ENCODE assay signal across 10 mouse cellular contexts in the genomic region with DNA sequence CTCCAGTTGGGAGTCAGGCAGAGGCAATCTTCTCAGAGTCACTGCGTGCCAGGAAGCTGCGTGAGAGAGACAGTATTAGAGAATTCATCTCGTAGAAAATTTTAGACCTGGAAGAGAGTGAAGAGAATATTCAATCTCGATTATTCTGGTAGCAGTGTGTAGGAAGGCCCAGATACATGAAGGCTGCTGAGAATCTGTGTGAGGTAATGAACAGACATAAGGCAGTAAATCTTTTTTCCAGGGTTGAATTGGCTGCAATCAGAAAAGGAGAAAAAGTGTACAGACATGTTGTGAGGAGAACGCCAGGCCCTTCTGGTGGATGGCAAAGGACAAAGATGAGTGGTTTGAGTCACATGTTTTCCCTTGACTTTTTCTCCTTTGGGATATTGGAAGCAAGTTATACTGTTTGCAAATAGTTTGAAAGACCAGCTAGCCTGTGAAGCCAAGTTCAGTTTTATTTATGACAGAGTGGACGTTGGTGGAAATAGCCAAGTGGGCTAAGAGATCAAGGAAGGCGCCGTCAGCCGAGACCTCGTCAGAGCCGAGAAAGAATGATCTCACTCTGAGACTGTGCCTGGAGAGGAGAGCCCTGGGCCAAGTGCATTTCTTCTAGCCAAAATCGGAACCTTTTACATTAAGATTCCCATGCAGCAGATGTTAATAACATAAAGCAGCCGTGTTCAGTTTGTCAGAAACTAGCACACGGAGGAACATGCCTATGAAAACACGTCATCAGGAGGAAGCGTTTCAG. TPM values are rescaled to one million over a fixed set of nuclear protein-coding genes. Genes with fewer than 3 reads are reported as not detected.
A peak's percentile ranks its signal among the peaks of the same experiment; 100 is the strongest.
DNase-seq lines count a peak whose midpoint lies in the region; ATAC-seq and TF ChIP-seq lines count a peak whose summit lies in the region.
"Had no signal": no experiment of that assay in that cellular context is flagged by ENCODE, and none has a peak within 500 bp of the region (broad histone marks: within the 10 kb centered on the region; RNA-seq: fewer than 3 reads in every experiment).

No protein-coding gene starts in this region.

- TF ChIP-seq CTCF in liver, adult 2 months (IDR thresholded peaks at IDR 0.05; ENCODE audit: low read depth, low read length), result no peak

- H3K79me2 ChIP-seq in liver, adult 2 months (ENCODE audit: control insufficient read depth, insufficient read depth, low read length), result peaks cover 35% of the 10 kb centered on the region

- no peak for TF ChIP-seq POLR2A in liver, adult 2 months (IDR thresholded peaks at IDR 0.05; ENCODE audit: extremely low read depth, insufficient read depth, low read length)

- no peak overlapping the region for H3K4me2 ChIP-seq in liver, embryonic 12.5 days
- H3K4me2 ChIP-seq in embryonic facial prominence, embryonic 15.5 days (replicated peaks), result no peak overlapping the region
- no peak overlapping the region for H3K4me2 ChIP-seq in heart, embryonic 15.5 days
- H3K4me2 ChIP-seq in midbrain, embryonic 13.5 days (replicated peaks), result no peak overlapping the region
- H3K4me2 ChIP-seq: neural tube, embryonic 15.5 days had no signal

- no peaks in the 10 kb centered on the region for H3K9me3 ChIP-seq in liver, embryonic 12.5 days (replicated peaks)
- H3K9me3 ChIP-seq in embryonic facial prominence, embryonic 15.5 days (replicated peaks), result no peaks in the 10 kb centered on the region
- H3K9me3 ChIP-seq in heart, embryonic 15.5 days (replicated peaks), result no peaks in the 10 kb centered on the region
- no peaks in the 10 kb centered on the region for H3K9me3 ChIP-seq in midbrain, embryonic 13.5 days
- H3K9me3 ChIP-seq: megakaryocyte, embryonic 14.5 days; neural tube, embryonic 15.5 days had no signal

- H3K27me3 ChIP-seq in liver, adult 2 months (ENCODE audit: control insufficient read depth, insufficient read depth, low read length), result no peaks in the 10 kb centered on the region
- H3K27me3 ChIP-seq in liver, embryonic 12.5 days (replicated peaks), result no peaks in the 10 kb centered on the region
- H3K27me3 ChIP-seq in embryonic facial prominence, embryonic 15.5 days, result no peaks in the 10 kb centered on the region
- no peaks in the 10 kb centered on the region for H3K27me3 ChIP-seq in heart, embryonic 15.5 days
- H3K27me3 ChIP-seq in midbrain, embryonic 13.5 days, result no peaks in the 10 kb centered on the region
- H3K27me3 ChIP-seq: megakaryocyte, embryonic 14.5 days; neural tube, embryonic 15.5 days had no signal

- no peak for ATAC-seq in liver, embryonic 12.5 days
- peak; percentile 78 for ATAC-seq in embryonic facial prominence, embryonic 15.5 days (ENCODE audit: insufficient number of reproducible peaks, low FRiP score, low TSS enrichment, low read depth)
- ATAC-seq in heart, embryonic 15.5 days (replicated peaks; ENCODE audit: insufficient number of reproducible peaks, insufficient read depth, low FRiP score, low read depth), result peak; percentile 76
- no peak for ATAC-seq in CD4-positive, CD25-positive, alpha-beta regulatory T cell, adult 4 months
- ATAC-seq in midbrain, embryonic 13.5 days, result no peak

- peaks cover 46% of the 10 kb centered on the region for H3K4me1 ChIP-seq in liver, adult 2 months (ENCODE audit: control insufficient read depth, insufficient read depth, low read length)
- H3K4me1 ChIP-seq in liver, embryonic 12.5 days, result peaks cover 23% of the 10 kb centered on the region; the same call in 1 of the 2 replicates
- H3K4me1 ChIP-seq in embryonic facial prominence, embryonic 15.5 days, result peaks cover 13% of the 10 kb centered on the region
- peaks cover 10% of the 10 kb centered on the region for H3K4me1 ChIP-seq in heart, embryonic 15.5 days (replicated peaks)
- no peaks in the 10 kb centered on the region for H3K4me1 ChIP-seq in midbrain, embryonic 13.5 days (replicated peaks)

- DNase-seq in liver, adult 2 months (ENCODE audit: extremely low read depth, low read depth, low spot score), result peak; percentile 4
- DNase-seq in lung, postnatal 4 days, result peak; percentile 63 to 80
- no peak for DNase-seq in testis, postnatal 14 days (ENCODE audit: low spot score)

- peaks cover 40% of the 10 kb centered on the region for H3K36me3 ChIP-seq in liver, adult 2 months (ENCODE audit: control insufficient read depth, insufficient read depth, low read length)
- peaks cover 5% of the 10 kb centered on the region; the same call in 1 of the 2 replicates for H3K36me3 ChIP-seq in liver, embryonic 12.5 days
- no peaks in the 10 kb centered on the region for H3K36me3 ChIP-seq in embryonic facial prominence, embryonic 15.5 days
- H3K36me3 ChIP-seq in heart, embryonic 15.5 days, result no peaks in the 10 kb centered on the region
- H3K36me3 ChIP-seq in midbrain, embryonic 13.5 days, result no peaks in the 10 kb centered on the region
- H3K36me3 ChIP-seq: neural tube, embryonic 15.5 days had no signal

- H3K9ac ChIP-seq in liver, adult 2 months (ENCODE audit: low read depth, low read length), result no peak overlapping the region
- H3K9ac ChIP-seq in liver, embryonic 12.5 days, result no peak overlapping the region
- H3K9ac ChIP-seq in embryonic facial prominence, embryonic 15.5 days, result no peak overlapping the region
- no peak overlapping the region for H3K9ac ChIP-seq in heart, embryonic 15.5 days
- H3K9ac ChIP-seq in midbrain, embryonic 13.5 days (replicated peaks), result no peak overlapping the region
- H3K9ac ChIP-seq: neural tube, embryonic 15.5 days had no signal

- H3K27ac ChIP-seq in liver, adult 2 months (replicated peaks; ENCODE audit: insufficient read depth, low read depth, low read length), result no peak overlapping the region
- no peak overlapping the region for H3K27ac ChIP-seq in liver, embryonic 12.5 days
- H3K27ac ChIP-seq in embryonic facial prominence, embryonic 15.5 days (replicated peaks), result peak overlapping the region; percentile 63
- peak overlapping the region; percentile 38 for H3K27ac ChIP-seq in heart, embryonic 15.5 days
- no peak overlapping the region for H3K27ac ChIP-seq in midbrain, embryonic 13.5 days
- H3K27ac ChIP-seq: neural tube, embryonic 15.5 days had no signal

- no peak overlapping the region for H3K4me3 ChIP-seq in liver, adult 2 months (ENCODE audit: insufficient read depth, low read depth, low read length)
- no peak overlapping the region for H3K4me3 ChIP-seq in liver, embryonic 12.5 days
- H3K4me3 ChIP-seq in embryonic facial prominence, embryonic 15.5 days (replicated peaks), result no peak overlapping the region
- H3K4me3 ChIP-seq in heart, embryonic 15.5 days, result no peak overlapping the region
- H3K4me3 ChIP-seq in midbrain, embryonic 13.5 days (replicated peaks), result no peak overlapping the region
- H3K4me3 ChIP-seq: megakaryocyte, embryonic 14.5 days; neural tube, embryonic 15.5 days had no signal

- WGBS in liver, adult 2 months, result 88% methylated on average over 16 of the region's 16 CpGs
- 84% methylated on average over 16 of the region's 16 CpGs for WGBS in liver, embryonic 12.5 days (ENCODE audit: insufficient replicate concordance)
- 58% methylated on average over 16 of the region's 16 CpGs for WGBS in embryonic facial prominence, embryonic 15.5 days
- WGBS in heart, embryonic 15.5 days, result 78% methylated on average over 16 of the region's 16 CpGs
- 94% methylated on average over 16 of the region's 16 CpGs for WGBS in midbrain, embryonic 13.5 days

RNA-seq across cellular contexts. Expression of gene Man2a1, which starts 11.8 kb away (rescaled TPM):
- total RNA-seq in liver, adult 2 months (2014; rRNA removed), result 93.6 and 109 TPM in 2 replicates
- polyA plus RNA-seq in liver, adult 2 months (2012; rRNA removed), result 25.4 and 34.5 TPM in 2 replicates
- polyA plus RNA-seq in liver, embryonic 12.5 days (2016; fragmentation: Nextera tagmentation; extraction: Ambion mirVana), result 5.9 and 7.3 TPM in 2 replicates
- 13.5 and 14.4 TPM in 2 replicates for polyA plus RNA-seq in embryonic facial prominence, embryonic 15.5 days (2015; fragmentation: Nextera tagmentation; extraction: Ambion mirVana)
- polyA plus RNA-seq in heart, embryonic 15.5 days (2015; fragmentation: Nextera tagmentation; extraction: Ambion mirVana), result 5.1 and 7.7 TPM in 2 replicates
- 10 to 100 TPM; 10.1 to 10.6 TPM for polyA plus RNA-seq in CD4-positive, CD25-positive, alpha-beta regulatory T cell, adult 4 months (2017; shearing (Covaris generic))
- polyA plus RNA-seq in midbrain, embryonic 13.5 days (2015; fragmentation: Nextera tagmentation; extraction: Ambion mirVana), result 5.7 and 6.2 TPM in 2 replicates

Comparison
In these comparisons a context has a peak if more than half of its experiments do, and no peak if none do; other contexts are left out.
1. H3K27ac ChIP-seq: peak in embryonic facial prominence, embryonic 15.5 days (single experiment) and heart, embryonic 15.5 days (single experiment); none in liver, adult 2 months (single experiment), liver, embryonic 12.5 days (single experiment) and midbrain, embryonic 13.5 days (single experiment).
2. ATAC-seq: peak in embryonic facial prominence, embryonic 15.5 days (single experiment) and heart, embryonic 15.5 days (single experiment); none in liver, embryonic 12.5 days (single experiment), CD4-positive, CD25-positive, alpha-beta regulatory T cell, adult 4 months (single experiment) and midbrain, embryonic 13.5 days (single experiment).